Mouse (Mus musculus): Measurements from ENCODE around the gene Gm20388. TPM values are rescaled to one million over a fixed set of nuclear protein-coding genes. Genes with fewer than 3 reads are reported as not detected.

Gene Gm20388
- polyA plus RNA-seq, 1 experiment from 2014 or later, result 4.4 TPM

GRCm38 (mm10) chr8:122906463-122907021, 2995.9 kb downstream of the Gm20388 start:
- ATAC-seq, result peak; percentile 79
- H3K9ac ChIP-seq (replicated peaks), result no peak overlapping the region
- 57% methylated on average over 6 of the region's 6 CpGs for WGBS
- no peaks in the 10 kb centered on the region for H3K9me3 ChIP-seq
- H3K4me2 ChIP-seq (replicated peaks), result no peak overlapping the region
- H3K27ac ChIP-seq, result no peak overlapping the region
- H3K4me3 ChIP-seq (replicated peaks), result no peak overlapping the region
- H3K36me3 ChIP-seq, result peaks cover 17% of the 10 kb centered on the region
- H3K27me3 ChIP-seq, result no peaks in the 10 kb centered on the region
- peaks cover 9% of the 10 kb centered on the region for H3K4me1 ChIP-seq (replicated peaks)

- no peak overlapping the region for H3K4me3 ChIP-seq (replicated peaks)
- H3K27ac ChIP-seq, result no peak overlapping the region
- H3K4me1 ChIP-seq (replicated peaks), result peaks cover 11% of the 10 kb centered on the region
- no peak overlapping the region for H3K9ac ChIP-seq (replicated peaks)
- no peaks in the 10 kb centered on the region for H3K27me3 ChIP-seq
- no peaks in the 10 kb centered on the region for H3K9me3 ChIP-seq
- peaks cover 41% of the 10 kb centered on the region for H3K36me3 ChIP-seq
- H3K4me2 ChIP-seq (replicated peaks), result no peak overlapping the region
- 91% methylated on average over 3 of the region's 3 CpGs for WGBS
- no peak for ATAC-seq
These were observed 3001.5 kb downstream of the Gm20388 start for GRCm38 (mm10) chr8:122912150-122912549.

GRCm38 (mm10) chr8:122912871-122913270, 3002.2 kb downstream of the Gm20388 start:
- Histone ChIP-seq H3K9me3 (no peaks in the 10 kb centered on the region), H3K4me1 (replicated peaks) (peaks cover 18% of the 10 kb centered on the region), H3K27ac (no peak overlapping the region), H3K36me3 (peaks cover 34% of the 10 kb centered on the region), H3K4me2 (replicated peaks) (no peak overlapping the region), H3K9ac (replicated peaks) (no peak overlapping the region), H3K27me3 (no peaks in the 10 kb centered on the region), H3K4me3 (replicated peaks) (no peak overlapping the region)
- 85% methylated on average over 4 of the region's 4 CpGs for WGBS
- no peak for ATAC-seq

- Histone ChIP-seq H3K36me3 (peaks cover 26% of the 10 kb centered on the region), H3K9me3 (no peaks in the 10 kb centered on the region), H3K27me3 (no peaks in the 10 kb centered on the region), H3K4me1 (replicated peaks) (peaks cover 40% of the 10 kb centered on the region), H3K4me2 (replicated peaks) (no peak overlapping the region), H3K4me3 (replicated peaks) (no peak overlapping the region), H3K27ac (no peak overlapping the region), H3K9ac (replicated peaks) (no peak overlapping the region)
- 71% methylated on average over 3 of the region's 3 CpGs for WGBS
- no peak for ATAC-seq
These were observed 3006.1 kb downstream of the Gm20388 start for GRCm38 (mm10) chr8:122916766-122917165.

GRCm38 (mm10) chr8:122917531-122918392, 3007.1 kb downstream of the Gm20388 start:
- Histone ChIP-seq H3K4me1 (replicated peaks) (peaks cover 47% of the 10 kb centered on the region), H3K36me3 (peaks cover 26% of the 10 kb centered on the region), H3K27ac (peak overlapping the region; percentile 30; the same call in 1 of the 2 replicates), H3K4me2 (replicated peaks) (no peak overlapping the region), H3K9me3 (no peaks in the 10 kb centered on the region), H3K9ac (replicated peaks) (0 out of 2 replicates have a peak overlapping the region, but pooled peaks have one; percentile 29), H3K4me3 (replicated peaks) (no peak overlapping the region), H3K27me3 (no peaks in the 10 kb centered on the region)
- WGBS, result 68% methylated on average over 11 of the region's 11 CpGs
- ATAC-seq, result no peak

GRCm38 (mm10) chr8:122918438-122919107, 3007.9 kb downstream of the Gm20388 start:
- peaks cover 50% of the 10 kb centered on the region for H3K4me1 ChIP-seq (replicated peaks)

GRCm38 (mm10) chr8:122920890-122921289, 3010.2 kb downstream of the Gm20388 start:
- H3K4me2 ChIP-seq (replicated peaks), result no peak overlapping the region

More at GRCm38 (mm10) chr8:122918438-122919107, 3007.9 kb downstream of the Gm20388 start:
- no peak overlapping the region for H3K4me2 ChIP-seq (replicated peaks)
- no peaks in the 10 kb centered on the region for H3K9me3 ChIP-seq
- H3K9ac ChIP-seq (replicated peaks), result no peak overlapping the region
- no peaks in the 10 kb centered on the region for H3K27me3 ChIP-seq
- no peak overlapping the region for H3K4me3 ChIP-seq (replicated peaks)
- peaks cover 18% of the 10 kb centered on the region for H3K36me3 ChIP-seq
- 87% methylated on average over 7 of the region's 7 CpGs for WGBS
- no peak for ATAC-seq
- H3K27ac ChIP-seq, result no peak overlapping the region

GRCm38 (mm10) chr8:122922945-122923344, 3012.3 kb downstream of the Gm20388 start:
- 93% methylated on average over 3 of the region's 3 CpGs for WGBS
- Histone ChIP-seq H3K4me1 (replicated peaks) (peaks cover 49% of the 10 kb centered on the region), H3K27ac (no peak overlapping the region), H3K36me3 (no peaks in the 10 kb centered on the region), H3K9me3 (no peaks in the 10 kb centered on the region), H3K4me3 (replicated peaks) (no peak overlapping the region), H3K4me2 (replicated peaks) (no peak overlapping the region), H3K27me3 (no peaks in the 10 kb centered on the region), H3K9ac (replicated peaks) (no peak overlapping the region)
- no peak for ATAC-seq

More at GRCm38 (mm10) chr8:122920890-122921289, 3010.2 kb downstream of the Gm20388 start:
- H3K9ac ChIP-seq (replicated peaks), result peak overlapping the region; percentile 32; the same call in 1 of the 2 replicates
- no peaks in the 10 kb centered on the region for H3K9me3 ChIP-seq
- no peaks in the 10 kb centered on the region for H3K27me3 ChIP-seq
- H3K27ac ChIP-seq, result peak overlapping the region; percentile 35; the same call in 1 of the 2 replicates
- ATAC-seq, result peak; percentile 72; the same call in 1 of the 2 replicates
- WGBS, result 58% methylated on average over 7 of the region's 7 CpGs
- H3K4me1 ChIP-seq (replicated peaks), result peaks cover 58% of the 10 kb centered on the region
- H3K36me3 ChIP-seq, result 0 out of 2 replicates have a peak, but pooled peaks cover under 1% of the 10 kb centered on the region
- no peak overlapping the region for H3K4me3 ChIP-seq (replicated peaks)

- Histone ChIP-seq H3K27ac (no peak overlapping the region), H3K27me3 (no peaks in the 10 kb centered on the region), H3K9me3 (no peaks in the 10 kb centered on the region), H3K4me1 (replicated peaks) (peaks cover 43% of the 10 kb centered on the region), H3K4me3 (replicated peaks) (no peak overlapping the region), H3K9ac (replicated peaks) (no peak overlapping the region), H3K4me2 (replicated peaks) (no peak overlapping the region), H3K36me3 (no peaks in the 10 kb centered on the region)
- ATAC-seq, result no peak
- 55% methylated on average over 7 of the region's 7 CpGs for WGBS
These were observed 3012.9 kb downstream of the Gm20388 start for GRCm38 (mm10) chr8:122923431-122924090.

GRCm38 (mm10) chr8:122924091-122924490, 3013.4 kb downstream of the Gm20388 start:
- Histone ChIP-seq H3K9me3 (no peaks in the 10 kb centered on the region), H3K27ac (0 out of 2 replicates have a peak overlapping the region, but pooled peaks have one; percentile 12), H3K36me3 (no peaks in the 10 kb centered on the region), H3K27me3 (no peaks in the 10 kb centered on the region), H3K9ac (replicated peaks) (no peak overlapping the region), H3K4me3 (replicated peaks) (no peak overlapping the region), H3K4me1 (replicated peaks) (peaks cover 38% of the 10 kb centered on the region), H3K4me2 (replicated peaks) (no peak overlapping the region)
- WGBS, result 78% methylated on average over 6 of the region's 6 CpGs
- no peak for ATAC-seq

- ATAC-seq, result no peak
- Histone ChIP-seq H3K27ac (no peak overlapping the region), H3K9ac (replicated peaks) (no peak overlapping the region), H3K4me3 (replicated peaks) (no peak overlapping the region), H3K4me1 (replicated peaks) (peaks cover 24% of the 10 kb centered on the region), H3K4me2 (replicated peaks) (no peak overlapping the region), H3K9me3 (no peaks in the 10 kb centered on the region), H3K27me3 (no peaks in the 10 kb centered on the region), H3K36me3 (no peaks in the 10 kb centered on the region)
- WGBS, result 90% methylated on average over 8 of the region's 8 CpGs
These were observed 3015.5 kb downstream of the Gm20388 start for GRCm38 (mm10) chr8:122925939-122926722.

All from midbrain, embryonic 13.5 days (tissue).